Mouse (Mus musculus): ENCODE results near the gene Col5a1. TPM values are rescaled to one million over a fixed set of nuclear protein-coding genes. Genes with fewer than 3 reads are reported as not detected.

The Col5a1 gene
- total and polyA plus RNA-seq, 3 experiments, result 15.7 to 22.9 (median 16.0) TPM

DNA sequence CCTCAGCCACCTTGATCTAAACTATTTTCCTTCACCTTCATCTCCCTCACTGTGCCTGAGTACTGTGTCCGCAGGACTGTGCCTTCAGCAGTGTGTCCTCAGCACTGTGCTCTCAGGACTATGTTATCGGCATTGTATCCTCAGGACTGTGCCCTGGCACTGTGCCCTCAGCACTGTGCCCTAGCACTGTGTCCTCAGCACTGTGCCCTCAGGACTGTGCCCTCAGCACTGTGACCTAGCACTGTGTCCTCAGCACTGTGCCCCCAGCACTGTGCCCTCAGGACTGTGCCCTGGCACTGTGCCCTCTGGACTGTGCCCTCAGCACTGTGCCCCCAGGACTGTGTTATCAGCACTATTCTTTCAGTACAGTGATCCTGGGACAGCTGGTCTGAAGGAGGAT is 75.0 kb downstream of the Col5a1 start:
- Histone ChIP-seq H3K4me1 (ENCODE audit: control insufficient read depth, insufficient read depth, low read length) (peaks cover 2% of the 10 kb centered on the region; the same call in 1 of the 2 replicates), H3K36me3 (ENCODE audit: control insufficient read depth, insufficient read depth, low read length) (no peaks in the 10 kb centered on the region), H3K27me3 (ENCODE audit: control insufficient read depth, insufficient read depth, low read length) (no peaks in the 10 kb centered on the region), H3K79me2 (replicated peaks; ENCODE audit: control insufficient read depth, insufficient read depth, low read length) (no peaks in the 10 kb centered on the region), H3K9ac (ENCODE audit: low read depth, low read length) (no peak overlapping the region), H3K27ac (no peak overlapping the region), H3K4me3 (no peak overlapping the region)
- 87% methylated on average over 2 of the region's 2 CpGs for WGBS
- TF ChIP-seq POLR2A (IDR thresholded peaks at IDR 0.05; ENCODE audit: insufficient read depth, low read depth, low read length), result no peak
- TF ChIP-seq CTCF (IDR thresholded peaks at IDR 0.05), result no peak
- TF ChIP-seq EP300 (IDR thresholded peaks at IDR 0.05; ENCODE audit: insufficient read depth, low read depth, low read length), result no peak
- intact Hi-C loops (cut with DNase I), result no loop called here
- no peak for DNase-seq

DNA sequence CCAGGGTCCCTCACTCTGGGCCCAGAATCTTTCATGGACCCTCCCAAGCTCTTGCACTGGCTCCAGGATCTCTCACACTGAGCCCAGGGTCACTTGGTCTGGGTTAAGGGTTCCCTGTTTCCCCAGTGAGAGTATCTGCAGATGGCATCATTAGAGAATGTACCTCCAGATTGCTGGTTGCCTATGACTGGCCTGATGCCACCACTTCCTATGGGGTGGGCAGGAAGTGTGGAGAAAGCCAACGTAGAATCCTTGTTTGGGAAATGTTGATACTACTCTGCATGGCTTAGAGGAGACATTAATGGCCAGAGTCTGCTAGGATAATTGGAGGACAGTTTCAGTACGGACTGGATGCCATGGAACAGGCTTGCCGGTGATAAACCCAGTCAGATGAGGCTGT is 76.2 kb downstream of the Col5a1 start:
- Histone ChIP-seq H3K27ac (no peak overlapping the region), H3K27me3 (ENCODE audit: control insufficient read depth, insufficient read depth, low read length) (no peaks in the 10 kb centered on the region), H3K36me3 (ENCODE audit: control insufficient read depth, insufficient read depth, low read length) (no peaks in the 10 kb centered on the region), H3K9ac (ENCODE audit: low read depth, low read length) (no peak overlapping the region), H3K79me2 (replicated peaks; ENCODE audit: control insufficient read depth, insufficient read depth, low read length) (no peaks in the 10 kb centered on the region), H3K4me3 (no peak overlapping the region), H3K4me1 (ENCODE audit: control insufficient read depth, insufficient read depth, low read length) (no peaks in the 10 kb centered on the region)
- DNase-seq, result no peak
- 62% methylated on average over 3 of the region's 3 CpGs for WGBS
- intact Hi-C loops (cut with DNase I), result no loop called here
- TF ChIP-seq POLR2A (IDR thresholded peaks at IDR 0.05; ENCODE audit: insufficient read depth, low read depth, low read length) (no peak), EP300 (IDR thresholded peaks at IDR 0.05; ENCODE audit: insufficient read depth, low read depth, low read length) (no peak), CTCF (IDR thresholded peaks at IDR 0.05) (no peak)

DNA sequence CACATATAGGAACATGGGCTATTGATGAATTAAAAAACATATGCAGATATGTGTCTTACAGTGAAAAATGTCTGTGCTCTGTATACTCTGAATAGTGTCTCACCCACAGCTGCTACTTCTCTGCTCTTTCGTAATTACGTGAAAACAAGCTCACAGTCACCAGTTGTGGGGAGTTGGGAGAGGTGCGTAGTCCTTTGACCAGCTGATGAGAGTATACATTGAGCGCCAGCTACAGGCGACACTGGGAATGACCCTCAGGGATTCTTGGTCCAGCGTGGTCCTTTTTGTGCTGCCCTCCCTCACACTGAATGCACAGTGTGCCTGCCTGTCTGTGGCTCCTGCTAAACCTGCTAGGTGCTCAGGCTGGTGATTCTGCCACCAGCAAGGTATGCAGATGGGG is 82.9 kb downstream of the Col5a1 start:
- WGBS, result 25% methylated on average over 6 of the region's 6 CpGs
- Histone ChIP-seq H3K4me3 (no peak overlapping the region), H3K4me1 (ENCODE audit: control insufficient read depth, insufficient read depth, low read length) (no peaks in the 10 kb centered on the region), H3K27ac (no peak overlapping the region), H3K27me3 (ENCODE audit: control insufficient read depth, insufficient read depth, low read length) (no peaks in the 10 kb centered on the region), H3K36me3 (ENCODE audit: control insufficient read depth, insufficient read depth, low read length) (no peaks in the 10 kb centered on the region), H3K9ac (ENCODE audit: low read depth, low read length) (no peak overlapping the region), H3K79me2 (replicated peaks; ENCODE audit: control insufficient read depth, insufficient read depth, low read length) (no peaks in the 10 kb centered on the region)
- DNase-seq, result peak; percentile 36 to 53
- TF ChIP-seq CTCF (IDR thresholded peaks at IDR 0.05), result peak; percentile 81
- TF ChIP-seq EP300 (IDR thresholded peaks at IDR 0.05; ENCODE audit: insufficient read depth, low read depth, low read length), result no peak
- TF ChIP-seq POLR2A (IDR thresholded peaks at IDR 0.05; ENCODE audit: insufficient read depth, low read depth, low read length), result no peak
- intact Hi-C loops (cut with DNase I), result loop anchor here (2.0 kb wide), 1 partner anchor 42 kb away; no protein-coding TSS in a partner anchor

DNA sequence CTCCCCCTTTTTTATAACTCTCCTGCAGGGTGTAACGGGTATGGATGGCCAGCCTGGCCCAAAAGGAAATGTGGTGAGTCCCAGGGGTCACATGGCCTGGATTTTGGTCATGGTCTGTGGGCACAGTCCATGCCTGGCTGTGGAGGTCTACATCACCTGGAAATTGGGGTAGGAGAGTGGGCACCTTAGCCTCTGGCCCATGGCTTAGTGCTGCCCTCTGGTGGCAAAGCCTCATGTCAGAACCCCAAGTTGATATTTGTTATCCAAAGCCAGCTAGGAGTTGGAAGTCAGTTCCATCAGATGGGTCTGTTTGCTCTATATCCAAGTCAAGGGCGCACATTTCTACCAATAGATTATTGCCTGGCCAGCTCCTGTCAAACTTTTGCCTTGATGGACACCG is 87.6 kb downstream of the Col5a1 start:
- Histone ChIP-seq H3K79me2 (replicated peaks; ENCODE audit: control insufficient read depth, insufficient read depth, low read length) (no peaks in the 10 kb centered on the region), H3K9ac (ENCODE audit: low read depth, low read length) (no peak overlapping the region), H3K4me1 (ENCODE audit: control insufficient read depth, insufficient read depth, low read length) (no peaks in the 10 kb centered on the region), H3K27me3 (ENCODE audit: control insufficient read depth, insufficient read depth, low read length) (no peaks in the 10 kb centered on the region), H3K27ac (no peak overlapping the region), H3K4me3 (no peak overlapping the region), H3K36me3 (ENCODE audit: control insufficient read depth, insufficient read depth, low read length) (no peaks in the 10 kb centered on the region)
- peak; percentile 49 to 70 for DNase-seq
- WGBS, result 61% methylated on average over 3 of the region's 3 CpGs
- TF ChIP-seq EP300 (IDR thresholded peaks at IDR 0.05; ENCODE audit: insufficient read depth, low read depth, low read length) (no peak), CTCF (IDR thresholded peaks at IDR 0.05) (peak; percentile 87), POLR2A (IDR thresholded peaks at IDR 0.05; ENCODE audit: insufficient read depth, low read depth, low read length) (no peak)
- intact Hi-C loops (cut with DNase I), result loop anchor here (1.0 to 5.0 kb wide), 2 partner anchors 204 to 422 kb away; no protein-coding TSS in a partner anchor

DNA sequence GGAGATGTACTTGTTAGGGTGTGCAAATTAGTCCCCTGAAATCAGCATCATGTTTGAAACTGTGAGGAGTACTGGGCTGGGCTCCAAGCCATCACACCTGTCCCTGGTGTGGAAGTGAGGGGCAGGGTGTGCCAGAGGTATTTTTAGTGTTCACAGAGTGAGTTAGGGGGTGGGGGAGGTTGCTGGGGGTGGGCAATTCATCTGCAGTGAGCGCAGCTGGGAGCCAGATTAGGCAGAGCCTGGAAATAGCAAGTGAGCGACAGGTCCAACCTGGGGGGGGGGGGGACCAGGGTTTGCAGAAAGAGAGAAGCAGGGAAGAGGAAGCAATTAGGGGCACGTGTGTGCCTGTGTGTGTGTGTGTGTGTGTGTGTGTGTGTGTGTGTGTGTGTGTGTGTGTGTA is 89.6 kb downstream of the Col5a1 start:
- Histone ChIP-seq H3K9ac (ENCODE audit: low read depth, low read length) (no peak overlapping the region), H3K4me1 (ENCODE audit: control insufficient read depth, insufficient read depth, low read length) (no peaks in the 10 kb centered on the region), H3K36me3 (ENCODE audit: control insufficient read depth, insufficient read depth, low read length) (no peaks in the 10 kb centered on the region), H3K4me3 (no peak overlapping the region), H3K27me3 (ENCODE audit: control insufficient read depth, insufficient read depth, low read length) (no peaks in the 10 kb centered on the region), H3K27ac (no peak overlapping the region), H3K79me2 (replicated peaks; ENCODE audit: control insufficient read depth, insufficient read depth, low read length) (no peaks in the 10 kb centered on the region)
- intact Hi-C loops (cut with DNase I), result no loop called here
- no peak for TF ChIP-seq CTCF (IDR thresholded peaks at IDR 0.05)
- DNase-seq, result no peak
- WGBS, result 42% methylated on average over 2 of the region's 3 CpGs

DNA sequence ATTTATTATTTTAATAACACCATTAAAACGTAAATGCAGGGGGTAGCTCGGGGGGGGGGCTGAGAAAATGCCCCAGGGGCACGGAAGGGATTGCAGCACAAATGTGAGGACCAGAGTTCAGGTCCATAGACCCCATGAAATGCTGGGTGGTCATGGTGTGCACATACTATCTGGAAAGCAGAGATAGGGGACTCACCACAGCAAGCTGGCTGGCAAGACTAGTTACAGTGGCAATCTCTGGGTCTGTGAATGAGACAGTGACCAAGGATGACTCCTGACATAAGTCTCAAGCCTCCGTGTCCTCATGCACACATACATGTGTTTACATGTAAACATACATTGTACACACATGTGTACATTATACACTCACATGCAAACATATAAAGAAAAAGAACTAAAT is 90.3 kb downstream of the Col5a1 start:
- WGBS, result 81% methylated on average over 4 of the region's 4 CpGs

More for the DNA sequence above, 90.3 kb downstream of the Col5a1 start:
- Histone ChIP-seq H3K27me3 (ENCODE audit: control insufficient read depth, insufficient read depth, low read length) (no peaks in the 10 kb centered on the region), H3K79me2 (replicated peaks; ENCODE audit: control insufficient read depth, insufficient read depth, low read length) (no peaks in the 10 kb centered on the region), H3K27ac (no peak overlapping the region), H3K4me3 (no peak overlapping the region), H3K36me3 (ENCODE audit: control insufficient read depth, insufficient read depth, low read length) (no peaks in the 10 kb centered on the region), H3K4me1 (ENCODE audit: control insufficient read depth, insufficient read depth, low read length) (no peaks in the 10 kb centered on the region), H3K9ac (ENCODE audit: low read depth, low read length) (no peak overlapping the region)
- intact Hi-C loops (cut with DNase I), result no loop called here
- no peak for TF ChIP-seq POLR2A (IDR thresholded peaks at IDR 0.05; ENCODE audit: insufficient read depth, low read depth, low read length)
- no peak for TF ChIP-seq EP300 (IDR thresholded peaks at IDR 0.05; ENCODE audit: insufficient read depth, low read depth, low read length)
- TF ChIP-seq CTCF (IDR thresholded peaks at IDR 0.05), result no peak
- DNase-seq, result no peak

Data from heart, adult 2 months (tissue).